Mouse (Mus musculus) heart, postnatal 36 days (tissue): ENCODE data around the gene Zdhhc6. TPM values are rescaled to one million over a fixed set of nuclear protein-coding genes. Genes with fewer than 3 reads are reported as not detected.

Experiments
- DNase-seq, 2 experiments: peaks; one replicate each; pipeline ENCODE4 v3.0.0; 2021 to 2022
- intact Hi-C: fragments of 180-260 bp; cut with DNase I; formaldehyde crosslinking; loops from one replicate; pipeline ENCODE4 v1.15.1; 2025
- total RNA-seq, 2 experiments: library from RNA; stranded (reverse); gene quantifications; 2 replicates each; pipeline ENCODE4 v1.2.3; 2021

Zdhhc6 gene
- total RNA-seq: 10 to 100 TPM; 19.3 to 19.9 TPM

DNA sequence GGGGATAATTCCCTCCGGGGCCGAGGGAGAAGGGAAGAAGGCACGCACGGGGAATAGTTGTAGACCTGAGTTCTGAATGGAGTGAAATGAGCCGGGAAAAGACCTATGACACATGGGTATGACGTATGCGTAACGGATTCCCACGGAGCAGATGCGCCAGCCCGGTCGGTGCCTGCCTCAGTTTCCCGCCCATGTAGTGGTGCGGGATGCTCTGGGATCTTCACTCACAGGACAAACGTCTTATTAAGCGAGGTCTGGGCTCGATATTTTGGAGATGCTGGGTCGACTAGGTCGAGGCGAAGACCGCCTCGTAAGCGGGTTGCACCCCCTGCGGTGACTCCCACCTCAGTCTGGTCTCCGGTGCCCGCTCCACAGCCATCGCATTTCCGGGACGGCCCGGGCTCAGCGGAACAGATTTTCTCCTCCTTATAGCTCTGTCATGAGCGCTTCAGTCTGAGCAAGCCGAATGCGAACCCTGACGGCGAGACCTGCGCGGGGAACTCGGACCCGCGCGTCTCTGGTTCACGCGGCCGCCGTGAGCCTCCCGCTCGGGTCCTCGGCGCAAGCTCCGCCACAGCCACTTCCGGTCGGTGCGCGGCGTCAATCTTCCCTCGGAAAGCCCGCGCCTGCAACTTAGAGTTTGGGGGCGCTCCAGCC lies at the start of gene Zdhhc6:
Gene Zdhhc6, minus strand, starts transcription at position 581 of the 657 bp plus-strand sequence.
- peak; percentile 90 to 95 for DNase-seq

DNA sequence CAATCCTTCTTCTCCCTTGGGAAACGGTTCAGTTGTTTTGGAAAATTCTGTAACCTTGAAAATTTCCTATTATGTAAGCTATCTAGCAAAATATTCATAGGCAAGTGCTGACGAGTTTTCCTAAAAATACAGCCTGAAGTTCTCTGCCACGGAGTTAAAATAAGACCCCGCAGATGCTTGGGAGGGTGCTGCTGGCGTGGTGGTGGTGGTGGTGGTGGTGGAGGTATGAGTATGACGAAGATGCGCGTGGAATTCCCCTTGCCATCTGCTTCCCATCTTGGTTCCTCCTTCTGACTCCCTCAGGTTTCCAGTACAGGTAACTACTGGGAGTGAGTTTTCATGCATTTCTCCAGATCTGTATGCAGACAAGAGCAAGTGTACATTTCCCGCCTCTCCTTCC lies 46.8 kb upstream of the Zdhhc6 start:
- DNase-seq: no peak

More for the DNA sequence above, at the start of gene Zdhhc6:
- intact Hi-C loops: loop anchor here (10.0 kb wide), 1 partner anchor 241 kb away; no protein-coding TSS in a partner anchor

DNA sequence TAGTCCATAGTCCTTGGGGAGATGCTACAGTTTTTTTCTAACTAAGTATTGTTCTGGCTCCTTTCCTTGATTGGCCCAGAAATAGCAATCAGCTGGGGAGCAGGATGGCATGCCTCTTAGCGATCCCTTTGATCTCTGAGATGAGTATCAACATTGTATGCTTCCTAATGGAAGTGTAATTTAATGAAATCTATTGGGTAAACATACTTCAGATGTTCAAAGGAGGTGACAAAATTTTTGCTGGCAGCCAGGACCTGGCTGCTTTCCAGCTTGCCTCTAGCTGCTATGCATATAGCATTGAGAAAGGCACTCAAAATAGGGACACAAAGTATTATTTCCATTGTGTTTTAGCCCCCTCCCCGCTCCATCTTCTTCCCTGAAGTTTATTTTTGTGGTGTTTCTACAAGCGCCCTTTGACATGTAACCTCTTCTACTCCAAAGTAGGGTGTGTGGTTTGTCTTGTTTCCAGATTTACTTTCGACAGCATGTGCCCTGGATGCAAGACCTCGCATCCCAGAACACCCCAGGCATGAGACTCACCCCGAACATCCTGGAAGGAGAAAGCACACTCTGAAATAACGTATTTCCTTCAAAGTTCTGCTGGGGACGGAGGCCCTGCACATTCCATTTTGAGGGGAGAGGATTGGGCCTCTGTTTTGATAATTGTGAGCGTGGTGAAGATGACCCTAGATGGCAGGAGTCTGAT lies 35.0 kb upstream of the Zdhhc6 start:
- intact Hi-C loops: no loop called here
- DNase-seq: no peak

More for the DNA sequence above, 46.8 kb upstream of the Zdhhc6 start:
- intact Hi-C loops: no loop called here

DNA sequence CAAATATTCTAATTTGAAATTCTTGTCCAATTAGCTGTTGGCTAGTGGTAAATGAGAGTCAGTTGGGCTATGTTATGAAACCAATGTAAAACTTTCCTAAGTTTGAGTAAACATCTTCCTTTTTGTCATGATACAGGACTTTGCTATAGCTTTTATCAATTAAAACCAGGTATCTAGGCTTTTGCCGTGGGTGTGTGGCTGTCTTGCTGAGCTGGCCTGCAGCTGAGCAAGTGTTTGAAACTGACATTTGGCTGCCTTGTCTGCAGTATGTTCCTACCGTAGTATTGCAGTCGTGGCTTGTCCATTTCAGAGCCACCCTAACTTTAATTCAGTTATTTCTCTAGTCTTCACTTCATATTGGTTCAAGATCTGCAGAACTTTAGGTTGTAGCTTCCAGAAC lies 32.4 kb upstream of the Zdhhc6 start:
- no peak for DNase-seq
- intact Hi-C loops: no loop called here

DNA sequence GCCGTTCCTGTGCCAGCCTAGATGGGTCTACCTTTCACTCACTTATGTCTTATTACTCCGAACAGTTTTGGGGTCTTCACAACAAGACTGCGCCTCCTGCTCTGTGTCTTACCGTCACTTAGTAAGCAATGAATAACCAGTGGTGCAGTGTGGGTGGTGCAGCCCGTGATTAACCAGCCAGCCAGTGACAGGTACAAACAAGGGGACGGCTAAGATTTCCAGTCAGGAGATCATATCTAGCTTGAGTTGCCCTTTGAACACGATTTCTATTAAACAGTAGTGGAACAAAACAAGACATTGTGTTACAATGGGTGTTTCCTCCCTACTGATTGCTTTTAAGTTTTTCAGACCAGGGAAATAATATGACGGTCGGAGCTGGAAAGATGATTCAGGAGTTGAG lies 27.4 kb upstream of the Zdhhc6 start:
- intact Hi-C loops: no loop called here
- no peak for DNase-seq

DNA sequence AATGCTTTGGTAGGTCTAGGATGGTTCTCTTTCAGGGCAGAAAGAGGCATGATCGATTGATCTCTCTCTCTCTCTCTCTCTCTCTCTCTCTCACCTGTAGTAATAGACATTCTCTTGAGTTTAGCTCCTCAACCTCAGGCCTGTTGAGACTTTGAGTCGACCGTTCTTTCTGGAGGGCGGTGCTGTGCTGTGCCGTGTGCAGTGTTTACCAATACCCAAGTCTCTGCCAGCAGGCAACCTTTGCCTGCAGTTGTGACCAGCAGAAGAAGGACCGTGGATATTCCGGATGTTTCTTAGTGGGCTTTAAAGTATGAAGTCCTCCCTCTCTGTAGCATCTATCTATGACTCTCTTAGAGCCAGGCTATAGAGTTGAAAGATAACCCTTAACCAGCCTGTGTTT lies 26.6 kb upstream of the Zdhhc6 start:
- intact Hi-C loops: no loop called here

DNA sequence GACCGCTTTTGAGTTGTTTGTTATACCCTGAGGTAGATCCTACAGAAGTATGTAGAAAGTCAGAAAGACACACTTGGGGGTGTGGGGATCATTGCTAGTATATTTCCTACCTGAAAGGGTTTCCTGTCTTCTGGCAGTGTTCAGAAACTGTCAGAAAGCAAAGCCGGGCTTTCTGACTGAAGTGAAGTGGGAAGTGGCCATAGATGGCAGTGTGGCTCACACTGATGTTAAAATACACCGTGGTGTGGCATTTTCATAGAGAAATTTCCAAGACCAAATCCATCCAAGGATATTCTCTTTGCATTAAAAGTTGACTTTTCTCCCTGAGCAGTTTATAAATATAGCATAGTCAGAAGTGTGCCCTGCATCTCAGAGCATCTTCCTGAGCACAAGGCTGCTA lies 25.5 kb upstream of the Zdhhc6 start:
- DNase-seq: no peak
- intact Hi-C loops: no loop called here

More for the DNA sequence above, 26.6 kb upstream of the Zdhhc6 start:
- DNase-seq: no peak

DNA sequence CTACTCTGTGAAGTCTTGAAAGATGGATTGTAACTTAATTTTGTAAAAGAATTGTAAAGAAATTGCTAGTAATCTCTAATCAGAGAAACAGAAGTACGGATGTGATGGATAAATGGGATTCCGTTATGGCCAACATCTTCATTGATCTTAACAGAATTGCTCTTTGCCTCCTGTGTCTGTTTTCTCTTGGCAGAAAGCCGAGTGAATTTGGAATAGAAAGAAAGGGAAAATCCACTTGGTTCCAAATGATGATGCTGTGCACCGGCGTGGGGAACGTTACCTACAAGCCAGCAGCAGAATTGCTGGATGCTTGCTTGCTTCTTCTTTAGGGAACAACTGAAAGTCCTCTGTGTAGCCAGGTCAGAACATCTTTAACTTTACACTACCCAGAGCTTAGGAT lies 24.7 kb upstream of the Zdhhc6 start:
- intact Hi-C loops: no loop called here
- DNase-seq: no peak

DNA sequence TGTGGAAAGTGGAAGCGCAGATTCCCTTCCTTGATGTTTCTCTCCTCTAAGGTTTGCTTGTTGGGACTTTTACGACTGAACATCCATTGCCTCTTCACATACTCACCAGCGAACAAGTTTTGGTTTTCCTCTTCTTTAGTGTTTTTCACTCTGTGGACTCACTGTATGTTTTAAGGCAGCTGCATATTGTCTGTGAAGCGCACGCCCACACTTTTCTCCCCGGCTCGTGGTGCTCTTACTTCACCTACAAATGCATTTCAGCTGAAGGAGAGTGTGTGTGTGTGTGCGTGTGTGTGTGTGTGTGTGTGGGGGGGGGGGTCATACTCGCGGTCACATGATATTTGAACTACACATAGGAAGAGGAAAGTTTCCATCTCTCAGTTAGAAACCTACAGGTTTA lies 21.8 kb upstream of the Zdhhc6 start:
- intact Hi-C loops: loop anchor here (2.0 to 10.0 kb wide), 2 partner anchors 537 to 917 kb away; no protein-coding TSS in a partner anchor

DNA sequence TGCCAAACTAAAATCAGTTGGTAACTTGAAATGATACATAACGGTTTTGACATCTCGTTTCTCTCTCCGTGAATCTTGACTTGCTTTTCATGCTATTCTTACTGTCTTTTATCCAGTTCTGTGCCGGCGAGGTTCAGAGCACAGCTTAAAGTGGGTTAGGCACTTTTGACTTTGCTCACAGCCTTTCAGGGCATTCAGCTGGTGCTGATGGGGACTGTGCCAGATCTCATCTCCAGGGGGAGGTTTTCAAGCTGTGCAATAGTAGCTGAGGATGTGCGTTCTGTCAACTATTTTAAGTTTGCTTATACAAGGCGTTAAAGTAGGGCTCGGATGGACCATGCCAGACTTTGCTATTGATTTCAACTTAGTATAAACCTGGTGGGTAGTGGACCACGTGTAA lies 21.2 kb upstream of the Zdhhc6 start:
- DNase-seq: no peak
- intact Hi-C loops: loop anchor here (2.0 to 10.0 kb wide), 2 partner anchors 538 to 918 kb away; no protein-coding TSS in a partner anchor

More for the DNA sequence above, 21.8 kb upstream of the Zdhhc6 start:
- no peak for DNase-seq

DNA sequence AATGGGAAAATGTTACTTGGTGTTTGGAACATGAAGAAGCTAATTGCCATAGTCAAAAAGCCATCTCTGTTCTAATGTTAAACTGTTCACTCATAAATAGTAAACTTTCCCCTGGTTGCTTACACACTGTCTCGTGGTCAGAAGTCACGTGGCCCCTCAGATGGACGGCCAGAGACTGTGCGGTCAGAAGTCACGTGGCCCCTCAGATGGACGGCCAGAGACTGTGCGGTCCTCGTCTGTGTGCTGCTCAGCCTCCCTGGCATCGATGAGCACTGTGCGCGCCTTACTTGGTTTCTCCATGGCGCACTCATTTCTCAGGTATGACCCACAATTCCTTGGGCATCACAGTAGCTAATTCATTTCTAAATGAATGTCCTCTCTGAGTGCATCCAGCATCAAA lies 20.6 kb upstream of the Zdhhc6 start:
- intact Hi-C loops: loop anchor here (1.0 to 10.0 kb wide), 3 partner anchors 538 to 918 kb away; no protein-coding TSS in a partner anchor
- no peak for DNase-seq

DNA sequence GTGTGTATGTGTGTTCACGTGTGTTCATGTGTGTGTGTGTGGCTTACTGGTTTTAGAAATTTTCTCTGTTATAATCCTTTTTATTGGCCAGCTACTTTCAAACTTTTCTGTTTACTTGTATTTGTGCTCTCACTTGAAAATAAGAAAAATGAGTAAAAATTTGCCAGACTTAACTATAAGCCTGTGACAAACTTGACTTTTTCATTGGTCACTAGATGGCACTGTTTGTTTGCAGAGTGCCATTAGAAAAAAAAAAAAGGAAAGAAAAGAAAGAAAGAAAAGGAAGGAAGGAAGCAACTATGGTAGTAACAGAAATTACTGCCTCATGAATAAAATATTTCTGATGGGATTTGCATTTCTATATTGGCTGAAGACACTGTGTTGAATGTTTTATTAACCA lies 20.0 kb upstream of the Zdhhc6 start:
- intact Hi-C loops: loop anchor here (1.0 to 10.0 kb wide), 4 partner anchors 539 to 919 kb away; no protein-coding TSS in a partner anchor

DNA sequence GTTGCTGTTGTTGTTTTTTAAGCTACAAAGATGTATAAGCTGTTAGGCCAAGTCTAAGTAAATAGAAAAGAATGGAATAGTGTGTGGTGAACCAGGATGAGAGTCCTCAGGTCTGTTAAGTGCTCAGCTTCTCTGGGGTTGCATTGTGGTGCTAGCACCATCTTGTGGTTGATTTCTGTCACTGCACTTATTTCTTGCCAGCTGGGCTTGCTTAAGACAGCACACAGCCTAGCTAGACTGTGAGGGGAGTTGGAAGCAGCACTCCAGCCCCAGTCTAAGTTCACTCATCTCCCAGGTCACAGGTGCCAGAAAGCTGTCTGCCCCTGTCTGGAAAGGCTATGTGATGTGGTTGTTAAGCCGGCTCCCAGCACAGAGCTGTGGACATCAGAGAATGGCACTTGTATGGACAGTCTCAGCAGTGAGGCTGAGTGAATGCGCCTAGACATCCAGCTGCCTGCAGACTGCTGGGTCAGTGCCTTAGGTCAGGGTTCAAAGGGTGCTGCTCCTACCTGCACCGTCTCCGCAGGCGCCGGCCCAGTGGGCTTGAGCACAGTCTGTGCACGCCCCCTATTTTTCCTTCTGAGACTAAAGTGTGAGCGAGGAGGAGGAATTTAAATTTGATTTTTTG lies 16.9 kb upstream of the Zdhhc6 start:
- intact Hi-C loops: loop anchor here (1.0 to 10.0 kb wide), 2 partner anchors 114 to 542 kb away; no protein-coding TSS in a partner anchor
- peak; percentile 61 to 69 for DNase-seq

More for the DNA sequence above, 20.0 kb upstream of the Zdhhc6 start:
- DNase-seq: no peak

DNA sequence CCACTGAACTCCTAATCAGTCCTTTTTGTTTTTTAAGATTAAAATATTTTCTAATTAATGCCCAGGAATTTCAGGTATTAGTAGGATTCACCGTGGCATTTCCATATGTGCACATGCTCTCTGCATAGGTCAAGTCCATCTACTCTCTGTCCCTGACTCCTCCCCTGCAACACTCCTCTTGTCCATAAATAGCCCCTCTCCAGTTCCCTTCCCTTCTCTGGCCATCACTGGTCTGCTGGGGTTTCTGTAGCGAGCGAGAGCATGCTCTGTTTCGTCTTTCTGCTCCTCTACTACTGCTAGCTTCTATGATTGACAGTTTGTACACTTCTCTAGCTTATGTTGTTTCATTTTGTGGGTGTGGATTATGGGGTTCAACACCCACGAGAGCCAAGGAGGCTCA lies 15.9 kb upstream of the Zdhhc6 start:
- intact Hi-C loops: loop anchor here (1.0 to 10.0 kb wide), 2 partner anchors 113 to 543 kb away; no protein-coding TSS in a partner anchor

DNA sequence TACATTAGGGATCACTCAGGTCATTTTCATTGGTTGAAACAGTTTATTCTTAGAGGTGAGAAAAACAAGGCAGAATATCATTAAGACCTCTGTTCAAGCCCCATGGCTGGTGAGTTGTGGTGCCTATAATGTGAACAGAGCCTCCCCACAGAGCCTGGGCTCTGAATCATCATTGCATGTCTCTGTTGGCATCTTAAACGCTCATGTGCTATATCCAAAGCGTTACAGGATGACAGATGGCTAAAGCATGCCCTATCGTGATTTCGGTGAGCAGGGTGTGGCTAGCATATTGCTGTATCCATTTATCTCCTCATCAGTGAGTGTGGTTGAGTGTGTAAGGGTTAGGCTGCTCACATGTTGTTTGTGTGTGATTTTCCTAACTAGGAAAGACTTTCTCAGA lies 11.7 kb upstream of the Zdhhc6 start:
- intact Hi-C loops: no loop called here

More for the DNA sequence above, 15.9 kb upstream of the Zdhhc6 start:
- no peak for DNase-seq

DNA sequence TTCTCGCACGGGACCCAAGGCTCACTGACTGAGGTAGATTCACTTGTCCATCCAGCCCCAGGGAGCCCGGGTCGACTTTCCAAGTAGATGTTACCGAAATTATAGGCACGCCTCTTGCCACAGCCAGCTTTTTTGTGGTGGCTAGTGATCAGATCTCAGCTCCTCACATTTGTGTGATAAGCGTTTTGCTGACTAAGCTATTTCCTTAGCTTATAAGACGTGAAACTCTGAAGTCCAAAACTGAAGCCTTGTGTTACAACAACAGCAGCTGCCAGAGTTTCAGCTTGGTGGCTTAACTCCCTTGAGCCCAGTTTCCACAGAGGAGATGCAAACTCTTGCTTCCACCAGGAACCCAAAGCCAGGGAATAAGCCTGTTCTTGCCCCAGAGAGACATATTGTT lies 6.8 kb upstream of the Zdhhc6 start:
- DNase-seq: no peak
- intact Hi-C loops: no loop called here

More for the DNA sequence above, 11.7 kb upstream of the Zdhhc6 start:
- no peak for DNase-seq

DNA sequence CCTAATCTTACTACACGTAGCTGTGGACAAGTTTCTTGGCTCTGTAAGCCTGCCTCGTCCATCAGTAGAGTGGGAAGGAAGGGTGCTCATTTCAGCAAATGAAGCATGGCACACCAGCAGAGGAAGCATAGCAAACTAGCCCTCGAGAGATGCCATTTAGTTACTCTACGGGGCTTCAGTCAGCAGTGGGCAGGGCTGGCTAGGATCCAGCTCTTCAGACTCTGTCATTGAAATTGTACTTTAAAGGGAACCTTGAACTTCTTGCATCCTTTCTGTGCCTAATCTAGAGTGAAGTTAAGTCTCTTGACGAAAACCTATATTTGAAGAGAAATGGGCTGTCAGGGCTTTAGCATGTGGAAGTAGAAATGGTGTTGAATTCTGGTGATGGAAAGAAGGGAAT lies 3.7 kb upstream of the Zdhhc6 start:
- intact Hi-C loops: loop anchor here (10.0 kb wide), 1 partner anchor 245 kb away; no protein-coding TSS in a partner anchor
- DNase-seq: no peak

DNA sequence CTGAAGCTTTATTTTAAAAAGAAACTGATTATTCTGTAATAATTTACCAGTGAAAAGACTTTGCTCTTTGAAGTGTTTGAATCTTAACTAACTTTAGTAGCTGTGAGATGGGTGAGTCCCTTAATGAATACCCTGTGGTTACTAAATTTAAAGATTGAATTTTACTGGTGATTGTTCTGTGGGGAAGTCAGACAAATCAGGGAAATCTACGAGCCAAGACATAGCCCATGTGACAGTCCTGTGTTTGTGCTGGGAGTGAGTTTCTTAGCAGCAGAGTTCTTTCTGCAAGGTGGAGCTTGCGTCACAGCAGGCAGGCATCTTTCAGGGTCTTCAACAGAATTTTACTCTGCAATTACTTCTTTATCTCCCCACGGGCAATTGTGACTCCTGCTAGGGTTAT lies 3.2 kb upstream of the Zdhhc6 start:
- no peak for DNase-seq
- intact Hi-C loops: loop anchor here (10.0 kb wide), 1 partner anchor 244 kb away; no protein-coding TSS in a partner anchor

DNA sequence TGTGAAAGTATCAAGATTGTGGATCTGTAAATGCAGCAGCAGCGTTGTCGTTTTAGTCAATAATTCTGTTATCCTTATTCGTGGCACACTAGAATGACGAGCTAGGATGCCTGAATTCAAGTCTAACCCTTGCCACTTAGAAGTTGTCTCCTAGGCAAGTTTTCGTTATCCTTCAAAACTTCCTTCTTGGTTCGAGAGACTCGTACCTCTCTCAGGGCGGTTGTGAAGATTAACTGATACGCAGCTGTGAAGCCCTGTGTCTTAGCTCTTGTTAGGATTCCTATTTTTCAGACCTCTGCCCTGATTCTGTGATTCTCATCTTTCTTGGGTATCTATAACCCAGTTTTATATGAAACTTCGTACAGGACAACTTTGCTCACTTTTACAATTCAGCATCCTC lies 1.1 kb upstream of the Zdhhc6 start:
- intact Hi-C loops: loop anchor here (10.0 kb wide), 1 partner anchor 242 kb away; no protein-coding TSS in a partner anchor

DNA sequence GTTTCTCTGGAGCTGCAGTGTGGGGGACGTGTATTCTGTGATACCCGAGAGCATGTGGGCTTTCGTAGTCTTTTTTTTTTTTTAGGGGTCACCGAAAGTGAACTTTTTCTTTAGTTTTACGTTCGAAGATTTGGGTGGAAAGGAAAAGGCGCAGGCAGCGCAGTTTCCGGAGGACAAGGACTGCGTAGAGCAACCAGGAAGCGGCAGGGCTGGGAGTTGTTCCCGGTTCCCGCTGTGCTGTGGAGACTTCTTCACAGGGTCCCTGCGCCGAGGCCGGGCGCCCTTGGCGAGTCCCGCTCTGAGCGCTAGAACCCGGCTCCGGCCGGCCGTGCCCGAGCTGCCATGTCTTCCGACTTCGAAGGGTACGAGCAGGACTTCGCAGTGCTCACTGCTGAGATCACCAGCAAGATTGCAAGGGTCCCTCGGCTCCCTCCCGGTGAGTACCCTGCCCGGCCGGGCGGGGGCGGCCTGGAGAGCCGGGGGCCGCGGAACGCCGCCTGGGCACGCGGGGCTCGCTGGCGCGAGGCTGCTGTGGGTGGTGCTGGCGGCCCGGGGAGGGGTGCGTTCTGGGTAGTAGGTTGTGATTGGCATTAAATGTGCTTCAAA lies 380 bp upstream of the Zdhhc6 start, which contains the start of gene Vti1a:
Gene Vti1a, plus strand, starts transcription at position 187 of the 606 bp plus-strand sequence.
- intact Hi-C loops: loop anchor here (10.0 kb wide), 1 partner anchor 241 kb away; no protein-coding TSS in a partner anchor
- DNase-seq: peak; percentile 88 to 92

More for the DNA sequence above, 1.1 kb upstream of the Zdhhc6 start:
- no peak for DNase-seq
